Mouse (Mus musculus) spleen, adult 2 months (tissue): ENCODE data around the gene Sema6d.

Experiments used
- CTCF ChIP-seq: fragments of 200-500 bp; IDR thresholded peaks from 2 replicates; pipeline ENCODE4 v1.5.1; 2011; ENCODE audit warnings: mild to moderate bottlenecking, inconsistent platforms; ENCODE audit not compliant: insufficient read depth, insufficient read length, insufficient replicate concordance; ENCODE audit errors: extremely low read depth
- POLR2A ChIP-seq: fragments of 200-500 bp; IDR thresholded peaks from 2 replicates; pipeline ENCODE4 v1.6.1; 2011; ENCODE audit warnings: low read depth, low read length, inconsistent platforms

DNA sequence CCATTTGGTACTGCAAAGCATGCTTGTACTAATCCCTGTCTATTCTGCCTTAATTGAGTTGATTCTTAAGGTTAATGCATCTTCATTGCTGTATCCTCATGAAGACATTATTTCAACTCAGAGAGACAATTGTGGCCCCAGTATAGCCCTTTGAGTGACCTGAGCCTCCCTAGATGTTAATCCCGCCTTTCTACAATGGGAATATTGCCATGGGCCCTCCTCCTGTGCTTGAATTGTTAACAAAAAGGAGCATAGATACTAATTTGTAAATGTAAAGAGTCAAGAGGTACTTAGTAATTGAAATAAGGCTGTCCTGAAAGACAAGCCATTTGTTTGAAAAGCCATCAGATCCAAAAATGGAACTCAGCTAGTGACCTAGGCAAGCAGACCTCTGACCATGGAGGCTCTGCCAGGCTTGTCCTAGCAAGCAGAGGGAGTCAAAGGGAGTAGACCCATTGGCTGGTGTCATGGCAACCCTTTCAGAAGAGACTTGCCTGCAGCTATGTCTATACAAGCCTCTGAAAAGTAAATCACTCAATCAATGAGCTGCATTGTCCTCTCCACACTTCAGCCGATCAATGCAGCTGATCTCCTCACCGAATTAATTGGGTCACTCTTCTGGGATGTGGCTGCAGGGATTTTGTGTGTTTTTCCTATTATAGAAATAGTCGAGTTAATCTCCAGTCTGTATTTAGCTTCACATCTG is 416.2 kb downstream of the Sema6d start:
- TF ChIP-seq CTCF = no peak
- TF ChIP-seq POLR2A = no peak
